In the genomic region with DNA sequence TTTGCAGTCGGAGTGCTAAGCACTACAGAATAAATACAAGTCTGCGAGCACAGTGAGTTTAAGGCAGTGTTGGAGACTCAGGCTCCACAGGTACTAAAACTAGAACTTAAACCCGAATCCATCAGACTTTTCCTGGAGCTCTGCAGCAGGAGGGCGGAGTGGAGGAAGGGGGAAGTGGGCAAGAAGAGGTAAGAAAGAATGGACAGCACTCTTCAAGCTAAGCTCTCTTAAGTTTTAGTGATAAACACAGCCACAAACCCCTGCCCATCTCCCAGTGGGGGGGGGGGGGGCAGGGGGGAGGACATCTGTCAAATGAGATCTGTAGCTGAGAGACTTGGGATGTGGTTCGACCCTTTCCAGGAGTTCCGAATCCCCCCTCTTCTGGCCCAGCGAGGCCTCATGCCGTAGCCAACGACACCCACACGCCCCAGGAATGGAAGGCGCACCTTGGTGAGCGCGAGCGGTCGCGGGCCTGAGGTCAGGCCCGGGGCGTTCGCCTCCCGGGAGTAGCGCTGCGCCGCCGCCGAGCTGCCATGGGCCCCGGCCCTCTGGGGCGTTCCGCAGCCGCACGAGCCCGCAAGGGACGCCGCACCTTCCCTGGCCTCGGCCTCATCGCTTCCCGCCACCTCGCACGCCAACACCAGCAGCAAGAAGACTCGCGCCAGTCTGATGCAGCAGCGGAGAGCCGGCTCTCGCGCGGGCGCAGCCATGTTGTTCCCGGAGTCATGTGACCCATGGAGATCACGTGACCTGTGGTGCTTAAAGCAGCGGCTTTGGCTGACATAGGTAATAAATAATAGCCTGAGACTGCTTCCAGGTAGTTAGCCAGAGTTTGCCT, we compare ENCODE assay signal across 8 mouse cellular contexts. TPM values are rescaled to one million over a fixed set of nuclear protein-coding genes. Genes with fewer than 3 reads are reported as not detected.
DNase-seq lines count a peak whose midpoint lies in the region; ATAC-seq and TF ChIP-seq lines count a peak whose summit lies in the region.

A gene (minus strand): TSS at position 736 of the 838 bp plus-strand sequence.

- ATAC-seq in activated CD4-positive, CD25-positive, alpha-beta regulatory T cell, adult 4 months, result peak; percentile 95

- peak; percentile 81 to 82 for DNase-seq in gastrocnemius, adult 8-10 months (ENCODE audit: low spot score in 2 of 2)
- DNase-seq in hindlimb bud, embryonic 11.5 days (ENCODE audit: extremely low spot score, low read depth, low spot score), result peak; percentile 93
- peak; percentile 79 to 90 for DNase-seq in left cerebral cortex, adult 8-10 months (ENCODE audit: low spot score in 2 of 2)
- DNase-seq in right cerebral cortex, postnatal 10 days (ENCODE audit: low spot score in 2 of 2), result peak; percentile 95 to 97
- peak; percentile 89 for DNase-seq in urinary bladder, postnatal 25 days (ENCODE audit: low spot score)

- TF ChIP-seq POLR2A in cortical plate, adult 2 months (IDR thresholded peaks at IDR 0.05; ENCODE audit: extremely low read depth, insufficient read depth, low read length), result peak; percentile 68; the same call in 1 of the 2 replicates

- H3K4me1 ChIP-seq in cortical plate, adult 2 months (ENCODE audit: control insufficient read depth, insufficient read depth, low read length), result peaks cover 1% of the 10 kb centered on the region; the same call in 1 of the 2 replicates
- H3K4me1 ChIP-seq in megakaryocyte, embryonic 14.5 days, result peaks cover 17% of the 10 kb centered on the region

- H3K27me3 ChIP-seq in megakaryocyte, embryonic 14.5 days (replicated peaks), result peaks cover 6% of the 10 kb centered on the region

- no peak within 1 kb of the TSS for H3K27ac ChIP-seq in cortical plate, adult 2 months (ENCODE audit: insufficient read depth, low read length)

- H3K4me3 ChIP-seq in cortical plate, adult 2 months (ENCODE audit: insufficient read depth, low read length), result peak within 1 kb of the TSS; percentile 58
- peak within 1 kb of the TSS; percentile 98 for H3K4me3 ChIP-seq in megakaryocyte, embryonic 14.5 days (replicated peaks)

- no peak for TF ChIP-seq CTCF in cortical plate, adult 2 months (IDR thresholded peaks at IDR 0.05; ENCODE audit: extremely low read depth, insufficient read depth, low read length)

- H3K9me3 ChIP-seq in megakaryocyte, embryonic 14.5 days, result no peaks in the 10 kb centered on the region; the same call in 1 of the 2 replicates

- no peaks in the 10 kb centered on the region for H3K36me3 ChIP-seq in megakaryocyte, embryonic 14.5 days (replicated peaks; ENCODE audit: low read length)

RNA-seq across cellular contexts. Expression of the gene that starts here (rescaled TPM):
- polyA plus RNA-seq in activated CD4-positive, CD25-positive, alpha-beta regulatory T cell, adult 4 months (2017; shearing (Covaris generic)), result 1 to 10 TPM; 6.3 to 7.6 TPM
- polyA plus RNA-seq in cortical plate, adult 2 months (2012; rRNA removed), result 16.0 and 17.6 TPM in 2 replicates
- 1 to 10 TPM; 6.7 to 9.9 (median 7.6) TPM for total RNA-seq in gastrocnemius, adult 8-10 months (2022)
- 10 to 100 TPM; 23.3 to 26.6 (median 24.4) TPM for total RNA-seq in left cerebral cortex, adult 8-10 months (2022)
- 3.8 and 16.6 TPM in 2 replicates for polyA plus RNA-seq in megakaryocyte, embryonic 14.5 days (2012; ENCODE audit: insufficient read depth, low replicate concordance)
